Mouse (Mus musculus): ENCODE measurements around the gene Nln. TPM values are rescaled to one million over a fixed set of nuclear protein-coding genes. Genes with fewer than 3 reads are reported as not detected.

Gene Nln
- total and polyA plus RNA-seq, 3 experiments: 38.5 to 76.5 (median 51.2) TPM

DNA sequence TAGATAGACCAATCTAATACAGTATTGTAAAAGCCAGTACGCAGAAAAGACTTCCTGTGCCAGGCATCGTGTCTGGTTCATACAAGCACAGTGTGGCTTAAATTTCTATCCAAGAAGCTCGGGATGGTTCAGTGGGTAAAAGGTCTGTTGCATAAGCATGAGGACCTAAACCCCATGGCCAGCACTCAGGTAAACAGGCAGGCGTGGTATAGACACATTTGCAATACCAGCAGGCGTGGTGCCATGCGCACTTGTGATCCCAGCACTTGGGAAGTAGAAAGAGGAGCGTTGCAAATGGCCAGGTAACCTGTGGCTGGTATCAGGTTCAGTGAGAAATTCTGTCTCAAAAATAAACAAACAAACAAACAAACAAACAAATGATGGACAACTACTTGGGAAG, 70.5 kb downstream of the Nln start:
- Histone ChIP-seq H3K27me3 (replicated peaks) (no peaks in the 10 kb centered on the region), H3K36me3 (replicated peaks in 1 of 2; ENCODE audit: control insufficient read depth in 1 of 2, insufficient read depth in 1 of 2, low read length in 1 of 2) (peaks cover 29 to 69% of the 10 kb centered on the region in 2 experiments), H3K9ac (ENCODE audit: insufficient read depth, low read depth) (no peak overlapping the region), H3K4me2 (ENCODE audit: insufficient read depth, low read depth, poor library complexity, severe bottlenecking) (no peak overlapping the region), H3K27ac (ENCODE audit: insufficient read depth, low read depth) (no peak overlapping the region), H3K4me3 (replicated peaks in 1 of 3; ENCODE audit: low read depth in 2 of 3, low read length in 2 of 3, poor library complexity in 1 of 3) (no peak overlapping the region), H3K4me1 (ENCODE audit: control insufficient read depth in 1 of 2, insufficient read depth in 2 of 2) (peaks cover 6 to 67% of the 10 kb centered on the region in 2 experiments), H3K9me3 (replicated peaks; ENCODE audit: low read length) (no peaks in the 10 kb centered on the region), H3K79me2 (replicated peaks; ENCODE audit: control insufficient read depth, extremely low read depth, insufficient read depth, poor library complexity, severe bottlenecking) (no peaks in the 10 kb centered on the region)
- in situ Hi-C loops (cut with MboI; ENCODE audit: low pct_ligation_motif_present, low pct_unique_long_range_greater_than_20kb, low sequenced_read_pairs) (no loop called here), dilution Hi-C loops (cut with MboI; ENCODE audit: extremely low pct_ligation_motif_present, extremely low pct_unique_long_range_greater_than_20kb, low sequenced_read_pairs) (no loop called here)
- DNase-seq (ENCODE audit: extremely low read depth): no peak
- TF ChIP-seq POLR2AphosphoS2 (IDR thresholded peaks at IDR 0.05; ENCODE audit: low read depth, low read length) (no peak), TBP (conservative IDR thresholded peaks at IDR 0.05; ENCODE audit: low read depth, low read length) (no peak), JUND (conservative IDR thresholded peaks at IDR 0.05; ENCODE audit: low read depth, low read length) (no peak), UBTF (IDR thresholded peaks at IDR 0.05; ENCODE audit: low read depth, low read length) (no peak), ZKSCAN1 (IDR thresholded peaks at IDR 0.05; ENCODE audit: borderline replicate concordance, low read depth, low read length) (no peak), CTCF (conservative IDR thresholded peaks at IDR 0.05 in 1 of 2, IDR thresholded peaks at IDR 0.05 in 1 of 2; ENCODE audit: low read depth in 2 of 2, low read length in 2 of 2) (no peak), KAT2A (IDR thresholded peaks at IDR 0.05; ENCODE audit: insufficient replicate concordance, low read length) (no peak), PAX5 (IDR thresholded peaks at IDR 0.05; ENCODE audit: low read length) (no peak), POLR2A (IDR thresholded peaks at IDR 0.05; ENCODE audit: low read depth, low read length) (no peak), RCOR1 (conservative IDR thresholded peaks at IDR 0.05; ENCODE audit: low read depth, low read length) (no peak), ELF1 (IDR thresholded peaks at IDR 0.05; ENCODE audit: low read depth, low read length) (no peak), MAZ (IDR thresholded peaks at IDR 0.05; ENCODE audit: low read depth, low read length) (no peak), NRF1 (IDR thresholded peaks at IDR 0.05; ENCODE audit: low read depth, low read length) (no peak), EP300 (IDR thresholded peaks at IDR 0.05; ENCODE audit: low read length) (no peak), SIN3A (IDR thresholded peaks at IDR 0.05; ENCODE audit: low read length) (no peak), ZMIZ1 (IDR thresholded peaks at IDR 0.05; ENCODE audit: low read depth, low read length) (no peak), RAD21 (IDR thresholded peaks at IDR 0.05; ENCODE audit: low read depth, low read length) (no peak), ETS1 (conservative IDR thresholded peaks at IDR 0.05; ENCODE audit: low read depth, low read length) (no peak), TCF12 (IDR thresholded peaks at IDR 0.05; ENCODE audit: low read depth, low read length) (no peak)

GRCm38 (mm10) chr13:104038358-104038757, 71.1 kb downstream of the Nln start:
- Histone ChIP-seq H3K27ac (ENCODE audit: insufficient read depth, low read depth) (no peak overlapping the region), H3K27me3 (replicated peaks) (no peaks in the 10 kb centered on the region), H3K9me3 (replicated peaks; ENCODE audit: low read length) (no peaks in the 10 kb centered on the region), H3K36me3 (replicated peaks in 1 of 2; ENCODE audit: control insufficient read depth in 1 of 2, insufficient read depth in 1 of 2, low read length in 1 of 2) (peaks cover 29 to 70% of the 10 kb centered on the region in 2 experiments), H3K4me3 (replicated peaks in 1 of 3; ENCODE audit: low read depth in 2 of 3, low read length in 2 of 3, poor library complexity in 1 of 3) (no peak overlapping the region), H3K4me1 (ENCODE audit: control insufficient read depth in 1 of 2, insufficient read depth in 2 of 2) (peaks cover 6 to 67% of the 10 kb centered on the region in 2 experiments), H3K9ac (ENCODE audit: insufficient read depth, low read depth) (no peak overlapping the region), H3K4me2 (ENCODE audit: insufficient read depth, low read depth, poor library complexity, severe bottlenecking) (no peak overlapping the region), H3K79me2 (replicated peaks; ENCODE audit: control insufficient read depth, extremely low read depth, insufficient read depth, poor library complexity, severe bottlenecking) (no peaks in the 10 kb centered on the region)
- no peak for DNase-seq (ENCODE audit: extremely low read depth)
- in situ Hi-C loops (cut with MboI; ENCODE audit: low pct_ligation_motif_present, low pct_unique_long_range_greater_than_20kb, low sequenced_read_pairs) (no loop called here), dilution Hi-C loops (cut with MboI; ENCODE audit: extremely low pct_ligation_motif_present, extremely low pct_unique_long_range_greater_than_20kb, low sequenced_read_pairs) (no loop called here)
- TF ChIP-seq JUN (IDR thresholded peaks at IDR 0.05; ENCODE audit: insufficient read depth, low read depth, low read length) (no peak), ZNF384 (IDR thresholded peaks at IDR 0.05; ENCODE audit: low read depth, low read length) (no peak), GABPA (IDR thresholded peaks at IDR 0.05; ENCODE audit: insufficient replicate concordance, low read depth, low read length) (no peak), ZKSCAN1 (IDR thresholded peaks at IDR 0.05; ENCODE audit: borderline replicate concordance, low read depth, low read length) (no peak)

All from CH12.LX (cell line).